ENCODE assay signal across 17 mouse cellular contexts in the genomic region with DNA sequence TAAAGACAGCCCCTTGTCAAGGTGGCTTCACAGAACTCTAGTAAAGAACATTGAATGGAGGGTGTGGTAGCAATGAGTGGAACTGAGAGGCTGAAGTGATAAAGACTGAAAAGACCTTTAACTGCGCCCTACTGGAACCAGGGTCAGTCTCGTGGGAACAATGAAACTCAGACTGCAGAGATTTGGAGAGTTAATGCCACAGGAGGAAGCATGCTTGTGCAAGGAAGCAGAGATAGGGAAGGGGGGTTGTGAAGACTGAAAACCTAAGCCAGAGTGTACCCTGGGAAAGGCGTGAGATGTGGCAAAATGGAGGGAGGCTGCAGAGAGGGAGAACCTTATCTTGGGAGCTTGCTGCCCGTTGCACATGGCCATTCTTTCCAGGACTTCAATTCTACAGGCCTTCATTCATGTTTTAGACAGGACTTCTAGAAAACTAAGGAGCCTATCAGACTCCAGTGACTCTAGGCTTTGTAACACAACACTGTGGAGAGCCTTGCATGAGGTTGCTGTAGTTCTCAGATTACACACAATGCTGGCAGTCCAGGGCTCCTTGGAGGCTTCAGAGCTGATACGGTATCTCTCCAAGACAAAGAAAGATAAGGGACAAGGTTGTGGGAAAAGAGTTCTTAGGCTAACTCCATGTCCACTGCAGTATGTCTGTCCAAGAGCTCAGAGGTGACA.
DNase-seq lines count a peak whose midpoint lies in the region; ATAC-seq and TF ChIP-seq lines count a peak whose summit lies in the region.
"Had no signal": no experiment of that assay in that cellular context is flagged by ENCODE, and none has a peak within 500 bp of the region (broad histone marks: within the 10 kb centered on the region; RNA-seq: fewer than 3 reads in every experiment).

No protein-coding gene starts in this region.

- H3K36me3 ChIP-seq in heart, embryonic 10.5 days: no peaks in the 10 kb centered on the region
- no peaks in the 10 kb centered on the region for H3K36me3 ChIP-seq in kidney, embryonic 16.5 days (ENCODE audit: insufficient read depth, low read length)
- no peaks in the 10 kb centered on the region for H3K36me3 ChIP-seq in stomach, embryonic 14.5 days (ENCODE audit: control insufficient read depth, insufficient read depth, low read length)
- no peaks in the 10 kb centered on the region for H3K36me3 ChIP-seq in stomach, postnatal 0 days (ENCODE audit: control insufficient read depth, insufficient read depth, low read length)
- H3K36me3 ChIP-seq: G1E; limb, embryonic 10.5 days; midbrain, embryonic 15.5 days had no signal

- no peak overlapping the region for H3K4me2 ChIP-seq in kidney, embryonic 16.5 days (replicated peaks; ENCODE audit: low read depth, low read length)
- no peak overlapping the region for H3K4me2 ChIP-seq in stomach, embryonic 14.5 days (replicated peaks; ENCODE audit: low read depth, low read length)
- H3K4me2 ChIP-seq in stomach, postnatal 0 days (replicated peaks; ENCODE audit: low read depth): no peak overlapping the region
- H3K4me2 ChIP-seq: forebrain, embryonic 13.5 days; midbrain, embryonic 15.5 days had no signal

- WGBS in heart, embryonic 10.5 days: 21% methylated on average over 5 of the region's 5 CpGs
- WGBS in kidney, embryonic 16.5 days: 63% methylated on average over 5 of the region's 5 CpGs
- WGBS in stomach, embryonic 14.5 days: 56% methylated on average over 5 of the region's 5 CpGs
- 42% methylated on average over 5 of the region's 5 CpGs for WGBS in stomach, postnatal 0 days

- peak; percentile 59 for ATAC-seq in kidney, embryonic 16.5 days (ENCODE audit: low FRiP score, low TSS enrichment)
- ATAC-seq in stomach, embryonic 14.5 days (ENCODE audit: insufficient number of reproducible peaks, insufficient read depth, low FRiP score, low read depth): 0 out of 2 replicates have a peak, but pooled peaks have one; percentile 33
- ATAC-seq in stomach, postnatal 0 days (ENCODE audit: low FRiP score, low TSS enrichment): no peak; the same call in 1 of the 2 replicates
- ATAC-seq: forebrain, embryonic 13.5 days; hindbrain, postnatal 0 days; midbrain, embryonic 15.5 days had no signal

- no peak for TF ChIP-seq EP300 in stomach, postnatal 0 days (optimal IDR thresholded peaks at IDR 0.05)

- no peak overlapping the region for H3K4me3 ChIP-seq in heart, embryonic 10.5 days
- no peak overlapping the region for H3K4me3 ChIP-seq in kidney, embryonic 16.5 days (ENCODE audit: low read length)
- no peak overlapping the region for H3K4me3 ChIP-seq in stomach, embryonic 14.5 days (ENCODE audit: low read depth, low read length)
- H3K4me3 ChIP-seq in stomach, postnatal 0 days (ENCODE audit: low read depth, low read length): no peak overlapping the region
- H3K4me3 ChIP-seq: forebrain, embryonic 13.5 days; limb, embryonic 10.5 days; midbrain, embryonic 15.5 days had no signal

- peak overlapping the region; percentile 52; the same call in 1 of the 2 replicates for H3K27ac ChIP-seq in heart, embryonic 10.5 days
- H3K27ac ChIP-seq in kidney, embryonic 16.5 days (ENCODE audit: low read length): peak overlapping the region; percentile 50
- no peak overlapping the region for H3K27ac ChIP-seq in stomach, embryonic 14.5 days (ENCODE audit: low read length)
- H3K27ac ChIP-seq in stomach, postnatal 0 days (replicated peaks): no peak overlapping the region
- H3K27ac ChIP-seq: forebrain, embryonic 13.5 days; hindbrain, postnatal 0 days; limb, embryonic 10.5 days; midbrain, embryonic 15.5 days had no signal

- no peak overlapping the region for H3K9ac ChIP-seq in kidney, embryonic 16.5 days (replicated peaks; ENCODE audit: low read length)
- no peak overlapping the region for H3K9ac ChIP-seq in stomach, embryonic 14.5 days (replicated peaks; ENCODE audit: low read depth, low read length)
- no peak overlapping the region for H3K9ac ChIP-seq in stomach, postnatal 0 days (ENCODE audit: low read length)
- H3K9ac ChIP-seq: forebrain, embryonic 13.5 days; midbrain, embryonic 15.5 days had no signal

- DNase-seq in heart, embryonic 10.5 days (ENCODE audit: low spot score): peak; percentile 78
- no peak for DNase-seq in heart, adult 11 months
- DNase-seq in kidney, postnatal 36 days: no peak
- no peak for DNase-seq in stomach, postnatal 0 days (ENCODE audit: low spot score)
- DNase-seq in adipocyte (ENCODE audit: low spot score): no peak
- DNase-seq in frontal cortex, postnatal 10 days (ENCODE audit: low spot score in 2 of 2): no peak
- DNase-seq: kidney, postnatal 4 days; lung, postnatal 4 days; right cerebral cortex, postnatal 4 days; thymus, postnatal 36 days had no signal

- no peaks in the 10 kb centered on the region for H3K9me3 ChIP-seq in heart, embryonic 10.5 days
- H3K9me3 ChIP-seq in kidney, embryonic 16.5 days (ENCODE audit: low read length): no peaks in the 10 kb centered on the region
- no peaks in the 10 kb centered on the region for H3K9me3 ChIP-seq in stomach, embryonic 14.5 days (ENCODE audit: control insufficient read depth, low read depth, low read length)
- H3K9me3 ChIP-seq in stomach, postnatal 0 days (ENCODE audit: control insufficient read depth, low read length): no peaks in the 10 kb centered on the region
- H3K9me3 ChIP-seq: forebrain, embryonic 13.5 days; G1E; limb, embryonic 10.5 days; midbrain, embryonic 15.5 days had no signal

- H3K27me3 ChIP-seq in heart, embryonic 10.5 days (ENCODE audit: insufficient read depth, poor library complexity, severe bottlenecking): no peaks in the 10 kb centered on the region
- H3K27me3 ChIP-seq in kidney, embryonic 16.5 days (ENCODE audit: insufficient read depth, low read length): no peaks in the 10 kb centered on the region
- H3K27me3 ChIP-seq in stomach, embryonic 14.5 days (ENCODE audit: control insufficient read depth, insufficient read depth, low read length): no peaks in the 10 kb centered on the region
- no peaks in the 10 kb centered on the region for H3K27me3 ChIP-seq in stomach, postnatal 0 days (ENCODE audit: control insufficient read depth, insufficient read depth, low read length)
- H3K27me3 ChIP-seq: forebrain, embryonic 13.5 days; midbrain, embryonic 15.5 days had no signal

- no peak for TF ChIP-seq CTCF in stomach, postnatal 0 days (IDR thresholded peaks at IDR 0.05; ENCODE audit: low read depth)

- peaks cover 9% of the 10 kb centered on the region; the same call in 1 of the 2 replicates for H3K4me1 ChIP-seq in heart, embryonic 10.5 days
- H3K4me1 ChIP-seq in kidney, embryonic 16.5 days (ENCODE audit: insufficient read depth, low read length): peaks cover 14% of the 10 kb centered on the region
- H3K4me1 ChIP-seq in stomach, embryonic 14.5 days (ENCODE audit: control insufficient read depth, insufficient read depth, low read length): no peaks in the 10 kb centered on the region
- no peaks in the 10 kb centered on the region for H3K4me1 ChIP-seq in stomach, postnatal 0 days (replicated peaks; ENCODE audit: control insufficient read depth, insufficient read depth)
- H3K4me1 ChIP-seq: forebrain, embryonic 13.5 days; midbrain, embryonic 15.5 days had no signal

Comparison
In these comparisons a context has a peak if more than half of its experiments do, and no peak if none do; other contexts are left out.
1. H3K27ac ChIP-seq: peak in heart, embryonic 10.5 days (single experiment) and kidney, embryonic 16.5 days (single experiment); none in stomach, embryonic 14.5 days (single experiment) and stomach, postnatal 0 days (single experiment).